Mouse (Mus musculus): ENCODE data around the gene Dab2. TPM values are rescaled to one million over a fixed set of nuclear protein-coding genes. Genes with fewer than 3 reads are reported as not detected.

Dab2 gene
- polyA plus RNA-seq, 1 experiment = 21.4 TPM

- H3K36me3 ChIP-seq (ENCODE audit: control insufficient read depth, insufficient read depth, low read length, poor library complexity, severe bottlenecking) = no peaks in the 10 kb centered on the region
- no peaks in the 10 kb centered on the region for H3K27me3 ChIP-seq (ENCODE audit: control insufficient read depth, insufficient read depth, low read length, poor library complexity, severe bottlenecking)
- H3K4me1 ChIP-seq (ENCODE audit: control insufficient read depth, insufficient read depth, low read length) = no peaks in the 10 kb centered on the region
- no peaks in the 10 kb centered on the region for H3K9me3 ChIP-seq (replicated peaks; ENCODE audit: control insufficient read depth, insufficient read depth, low read length, poor library complexity, severe bottlenecking)
- H3K27ac ChIP-seq (ENCODE audit: insufficient read depth, low read length) = no peak overlapping the region
- H3K9ac ChIP-seq (ENCODE audit: low read depth, poor library complexity, severe bottlenecking) = no peak overlapping the region
- no peak overlapping the region for H3K4me3 ChIP-seq (ENCODE audit: low read depth, low read length)
- no peak for TF ChIP-seq EP300 (IDR thresholded peaks at IDR 0.05; ENCODE audit: insufficient read depth, low read depth, low read length)
- no peak for TF ChIP-seq POLR2A (IDR thresholded peaks at IDR 0.05; ENCODE audit: insufficient read depth, low read length)
- TF ChIP-seq CTCF (IDR thresholded peaks at IDR 0.05; ENCODE audit: low read depth, low read length) = no peak
Observed at GRCm38 (mm10) chr15:6466995-6467394, 167.4 kb downstream of the Dab2 start.

- Histone ChIP-seq H3K4me1 (ENCODE audit: control insufficient read depth, insufficient read depth, low read length) (no peaks in the 10 kb centered on the region), H3K4me3 (ENCODE audit: low read depth, low read length) (no peak overlapping the region), H3K27me3 (ENCODE audit: control insufficient read depth, insufficient read depth, low read length, poor library complexity, severe bottlenecking) (no peaks in the 10 kb centered on the region), H3K9ac (ENCODE audit: low read depth, poor library complexity, severe bottlenecking) (no peak overlapping the region), H3K27ac (ENCODE audit: insufficient read depth, low read length) (no peak overlapping the region), H3K9me3 (replicated peaks; ENCODE audit: control insufficient read depth, insufficient read depth, low read length, poor library complexity, severe bottlenecking) (no peaks in the 10 kb centered on the region), H3K36me3 (ENCODE audit: control insufficient read depth, insufficient read depth, low read length, poor library complexity, severe bottlenecking) (no peaks in the 10 kb centered on the region)
- TF ChIP-seq POLR2A (IDR thresholded peaks at IDR 0.05; ENCODE audit: insufficient read depth, low read length) (no peak), CTCF (IDR thresholded peaks at IDR 0.05; ENCODE audit: low read depth, low read length) (no peak), EP300 (IDR thresholded peaks at IDR 0.05; ENCODE audit: insufficient read depth, low read depth, low read length) (no peak)
Observed at GRCm38 (mm10) chr15:6468845-6469244, 169.3 kb downstream of the Dab2 start.

GRCm38 (mm10) chr15:6469384-6469783 lies 169.8 kb downstream of the Dab2 start:
- no peaks in the 10 kb centered on the region for H3K27me3 ChIP-seq (ENCODE audit: control insufficient read depth, insufficient read depth, low read length, poor library complexity, severe bottlenecking)
- no peak overlapping the region for H3K9ac ChIP-seq (ENCODE audit: low read depth, poor library complexity, severe bottlenecking)
- no peaks in the 10 kb centered on the region for H3K9me3 ChIP-seq (replicated peaks; ENCODE audit: control insufficient read depth, insufficient read depth, low read length, poor library complexity, severe bottlenecking)
- H3K4me3 ChIP-seq (ENCODE audit: low read depth, low read length) = no peak overlapping the region
- no peaks in the 10 kb centered on the region for H3K36me3 ChIP-seq (ENCODE audit: control insufficient read depth, insufficient read depth, low read length, poor library complexity, severe bottlenecking)
- no peaks in the 10 kb centered on the region for H3K4me1 ChIP-seq (ENCODE audit: control insufficient read depth, insufficient read depth, low read length)
- no peak overlapping the region for H3K27ac ChIP-seq (ENCODE audit: insufficient read depth, low read length)
- TF ChIP-seq POLR2A (IDR thresholded peaks at IDR 0.05; ENCODE audit: insufficient read depth, low read length) = no peak
- TF ChIP-seq CTCF (IDR thresholded peaks at IDR 0.05; ENCODE audit: low read depth, low read length) = no peak
- TF ChIP-seq EP300 (IDR thresholded peaks at IDR 0.05; ENCODE audit: insufficient read depth, low read depth, low read length) = no peak

- no peak for TF ChIP-seq CTCF (IDR thresholded peaks at IDR 0.05; ENCODE audit: low read depth, low read length)
- no peak for TF ChIP-seq EP300 (IDR thresholded peaks at IDR 0.05; ENCODE audit: insufficient read depth, low read depth, low read length)
- TF ChIP-seq POLR2A (IDR thresholded peaks at IDR 0.05; ENCODE audit: insufficient read depth, low read length) = no peak
- Histone ChIP-seq H3K4me1 (ENCODE audit: control insufficient read depth, insufficient read depth, low read length) (no peaks in the 10 kb centered on the region), H3K36me3 (ENCODE audit: control insufficient read depth, insufficient read depth, low read length, poor library complexity, severe bottlenecking) (no peaks in the 10 kb centered on the region), H3K27ac (ENCODE audit: insufficient read depth, low read length) (no peak overlapping the region), H3K27me3 (ENCODE audit: control insufficient read depth, insufficient read depth, low read length, poor library complexity, severe bottlenecking) (no peaks in the 10 kb centered on the region), H3K9me3 (replicated peaks; ENCODE audit: control insufficient read depth, insufficient read depth, low read length, poor library complexity, severe bottlenecking) (no peaks in the 10 kb centered on the region), H3K4me3 (ENCODE audit: low read depth, low read length) (no peak overlapping the region), H3K9ac (ENCODE audit: low read depth, poor library complexity, severe bottlenecking) (no peak overlapping the region)
Observed at GRCm38 (mm10) chr15:6483561-6483960, 184.0 kb downstream of the Dab2 start.

Other genes with a start within 250 kb of the Dab2 start
- not detected in 2 replicates for gene C9, start 145.5 kb downstream of the Dab2 start, polyA plus RNA-seq (2011; ENCODE audit: insufficient read depth, insufficient read length, low read depth, missing spikeins)
- gene Fyb, start 223.1 kb downstream of the Dab2 start, polyA plus RNA-seq (2011; ENCODE audit: insufficient read depth, insufficient read length, low read depth, missing spikeins) = not detected in 2 replicates

Data from ES-Bruce4 (cell line).